Mouse (Mus musculus): ENCODE measurements at regions not wholly inside any gene's neighbourhood (a gene's known extent, or its start where the extent isn't known, plus 50 kb on each side); places are given as distances from the start of the nearest gene placed in this dataset.

DNA sequence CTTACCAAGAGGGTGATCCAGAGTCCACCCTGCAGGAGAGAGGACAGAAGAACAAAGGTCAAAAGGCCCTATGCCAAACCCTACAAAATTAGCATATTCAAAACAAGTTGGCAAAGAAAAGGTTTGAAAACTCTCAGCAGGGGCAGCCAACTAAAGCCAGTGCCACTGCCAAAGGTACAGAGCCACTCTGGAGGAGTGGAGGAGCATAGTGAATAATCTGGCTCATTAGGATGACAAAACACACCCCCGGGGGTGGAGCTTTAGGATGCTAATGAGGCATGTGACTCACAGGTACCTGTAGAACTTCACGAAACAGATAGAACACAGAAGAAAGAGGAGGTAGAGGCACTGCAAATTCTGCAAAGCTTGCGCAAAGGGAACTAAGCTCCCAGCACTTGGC is 110.7 kb upstream of the Lnx1 start:
- H3K36me3 ChIP-seq (ENCODE audit: control insufficient read depth, insufficient read depth, low read length) = no peaks in the 10 kb centered on the region
- DNase-seq = no peak
- no peak for TF ChIP-seq CTCF (IDR thresholded peaks at IDR 0.05; ENCODE audit: borderline replicate concordance, control insufficient read depth, extremely low read depth, insufficient read depth, low read length, poor library complexity)
- TF ChIP-seq POLR2A (IDR thresholded peaks at IDR 0.05; ENCODE audit: control insufficient read depth, extremely low read depth, insufficient read depth, low read length, poor library complexity) = no peak

DNA sequence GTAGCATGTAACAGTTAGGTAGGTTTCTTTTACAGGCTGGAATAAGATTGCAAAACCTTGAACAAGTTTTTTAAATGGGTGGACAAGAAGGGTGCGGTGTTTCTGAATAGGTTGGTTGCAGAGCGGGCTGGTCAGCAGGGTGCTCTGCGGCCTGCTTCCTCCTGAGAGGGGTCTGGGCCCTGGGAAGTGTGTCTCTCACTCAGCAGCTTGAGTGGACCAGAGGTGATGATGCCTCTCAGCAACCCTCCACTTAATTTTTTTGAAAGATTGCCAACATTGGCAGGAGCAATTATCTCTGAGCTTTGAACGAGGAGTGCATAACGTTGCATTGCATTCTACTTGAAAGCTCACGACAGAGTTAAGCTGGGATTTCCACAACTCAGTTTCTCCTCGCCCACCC is 108.3 kb upstream of the Lnx1 start:
- Histone ChIP-seq H3K4me1 (replicated peaks; ENCODE audit: control insufficient read depth, insufficient read depth, low read length) (no peaks in the 10 kb centered on the region), H3K27ac (ENCODE audit: control insufficient read depth, insufficient read depth, low read length) (no peak overlapping the region), H3K36me3 (ENCODE audit: control insufficient read depth, insufficient read depth, low read length) (no peaks in the 10 kb centered on the region), H3K4me3 (ENCODE audit: control insufficient read depth, insufficient read depth, low read length) (no peak overlapping the region), H3K27me3 (ENCODE audit: control insufficient read depth, insufficient read depth, low read length) (no peaks in the 10 kb centered on the region)
- 97% methylated on average over 7 of the region's 7 CpGs for WGBS
- TF ChIP-seq CTCF (IDR thresholded peaks at IDR 0.05; ENCODE audit: borderline replicate concordance, control insufficient read depth, extremely low read depth, insufficient read depth, low read length, poor library complexity) = no peak
- TF ChIP-seq POLR2A (IDR thresholded peaks at IDR 0.05; ENCODE audit: control insufficient read depth, extremely low read depth, insufficient read depth, low read length, poor library complexity) = no peak
- no peak for DNase-seq

More for the DNA sequence above, 110.7 kb upstream of the Lnx1 start:
- H3K4me1 ChIP-seq (replicated peaks; ENCODE audit: control insufficient read depth, insufficient read depth, low read length) = no peaks in the 10 kb centered on the region
- H3K4me3 ChIP-seq (ENCODE audit: control insufficient read depth, insufficient read depth, low read length) = no peak overlapping the region
- no peaks in the 10 kb centered on the region for H3K27me3 ChIP-seq (ENCODE audit: control insufficient read depth, insufficient read depth, low read length)
- WGBS = 65% methylated on average over 3 of the region's 3 CpGs
- H3K27ac ChIP-seq (ENCODE audit: control insufficient read depth, insufficient read depth, low read length) = no peak overlapping the region

DNA sequence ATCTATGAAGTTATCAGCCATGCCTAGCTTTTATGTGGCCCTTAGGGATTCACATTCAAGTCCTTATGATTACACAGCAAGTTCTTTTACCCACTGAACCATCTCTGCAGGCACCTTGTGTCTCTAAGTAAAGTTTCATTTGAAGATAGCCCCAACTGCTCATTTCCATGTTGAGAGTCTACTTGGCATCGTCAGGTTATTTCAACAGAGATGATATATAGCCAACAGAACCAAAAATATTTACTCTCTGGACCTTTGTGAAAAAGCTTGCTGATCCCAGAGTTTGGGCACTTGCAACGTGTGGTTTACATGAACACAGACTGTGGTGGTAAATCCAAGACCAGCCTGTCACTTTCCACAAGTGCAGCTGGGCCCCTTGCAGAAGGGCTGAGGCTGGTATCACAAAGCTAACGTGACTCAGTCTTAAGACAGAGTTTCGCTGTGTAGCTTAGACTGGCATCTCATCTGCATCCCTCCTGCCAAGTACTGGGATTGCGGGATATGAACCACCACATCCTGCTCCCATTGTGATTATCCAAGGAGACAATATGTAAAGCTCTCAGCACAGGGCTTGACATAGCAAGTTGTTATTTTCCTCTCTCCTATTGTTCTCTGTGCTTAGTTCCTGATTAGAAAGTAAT is 105.0 kb upstream of the Lnx1 start:
- WGBS = 80% methylated on average over 5 of the region's 5 CpGs
- Histone ChIP-seq H3K36me3 (ENCODE audit: control insufficient read depth, insufficient read depth, low read length) (no peaks in the 10 kb centered on the region), H3K27me3 (ENCODE audit: control insufficient read depth, insufficient read depth, low read length) (no peaks in the 10 kb centered on the region)

DNA sequence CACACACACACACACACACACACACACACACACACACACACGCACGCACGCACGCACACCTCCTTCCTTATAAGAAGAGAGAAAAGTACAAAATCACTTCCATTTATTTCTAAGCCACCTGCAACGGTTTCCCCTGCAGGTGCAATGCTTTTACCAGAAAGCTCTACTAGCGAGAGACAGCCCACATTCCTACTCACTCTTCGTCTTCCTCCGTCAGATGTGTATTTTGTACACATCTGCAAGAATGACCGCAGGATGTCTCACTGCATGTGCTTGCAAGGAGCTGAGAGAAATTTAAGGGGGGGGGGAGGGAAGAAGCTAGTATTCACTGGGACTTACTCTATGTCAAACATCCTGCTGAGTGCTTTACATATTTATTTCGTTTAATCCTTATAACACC is 99.2 kb upstream of the Lnx1 start:
- WGBS = 46% methylated on average over 10 of the region's 10 CpGs
- H3K27me3 ChIP-seq (ENCODE audit: control insufficient read depth, insufficient read depth, low read length) = no peaks in the 10 kb centered on the region
- TF ChIP-seq CTCF (IDR thresholded peaks at IDR 0.05; ENCODE audit: borderline replicate concordance, control insufficient read depth, extremely low read depth, insufficient read depth, low read length, poor library complexity) (no peak), POLR2A (IDR thresholded peaks at IDR 0.05; ENCODE audit: control insufficient read depth, extremely low read depth, insufficient read depth, low read length, poor library complexity) (no peak)
- no peaks in the 10 kb centered on the region for H3K36me3 ChIP-seq (ENCODE audit: control insufficient read depth, insufficient read depth, low read length)
- H3K27ac ChIP-seq (ENCODE audit: control insufficient read depth, insufficient read depth, low read length) = no peak overlapping the region
- H3K4me3 ChIP-seq (ENCODE audit: control insufficient read depth, insufficient read depth, low read length) = no peak overlapping the region
- peak; percentile 27 for DNase-seq
- H3K4me1 ChIP-seq (replicated peaks; ENCODE audit: control insufficient read depth, insufficient read depth, low read length) = no peaks in the 10 kb centered on the region; the same call in 1 of the 2 replicates

More for the DNA sequence above, 105.0 kb upstream of the Lnx1 start:
- no peak for DNase-seq
- Histone ChIP-seq H3K4me3 (ENCODE audit: control insufficient read depth, insufficient read depth, low read length) (no peak overlapping the region), H3K4me1 (replicated peaks; ENCODE audit: control insufficient read depth, insufficient read depth, low read length) (no peaks in the 10 kb centered on the region; the same call in 1 of the 2 replicates), H3K27ac (ENCODE audit: control insufficient read depth, insufficient read depth, low read length) (no peak overlapping the region)
- TF ChIP-seq CTCF (IDR thresholded peaks at IDR 0.05; ENCODE audit: borderline replicate concordance, control insufficient read depth, extremely low read depth, insufficient read depth, low read length, poor library complexity) = no peak

DNA sequence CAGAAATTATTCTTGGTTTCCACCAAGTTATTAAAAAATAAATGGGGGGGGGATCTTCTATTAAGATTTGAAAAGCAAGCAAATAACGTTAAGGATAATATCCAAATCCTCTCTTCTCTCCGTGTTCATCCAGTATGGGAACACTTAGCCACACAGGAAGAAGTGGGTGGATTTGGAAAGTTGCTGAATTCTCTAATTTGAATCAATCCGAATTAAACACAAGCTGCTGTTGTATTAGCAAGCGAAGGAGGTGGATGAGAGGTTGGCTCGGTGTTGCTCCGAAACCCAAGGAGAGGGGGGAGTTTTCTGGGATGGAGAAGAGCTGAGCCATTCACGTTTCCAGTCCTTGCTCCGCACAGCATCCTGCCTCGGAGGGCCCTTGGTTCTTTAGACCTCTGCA is 97.6 kb upstream of the Lnx1 start:
- TF ChIP-seq CTCF (IDR thresholded peaks at IDR 0.05; ENCODE audit: borderline replicate concordance, control insufficient read depth, extremely low read depth, insufficient read depth, low read length, poor library complexity) (no peak), POLR2A (IDR thresholded peaks at IDR 0.05; ENCODE audit: control insufficient read depth, extremely low read depth, insufficient read depth, low read length, poor library complexity) (no peak)
- no peaks in the 10 kb centered on the region; the same call in 1 of the 2 replicates for H3K4me1 ChIP-seq (replicated peaks; ENCODE audit: control insufficient read depth, insufficient read depth, low read length)
- 94% methylated on average over 9 of the region's 9 CpGs for WGBS

DNA sequence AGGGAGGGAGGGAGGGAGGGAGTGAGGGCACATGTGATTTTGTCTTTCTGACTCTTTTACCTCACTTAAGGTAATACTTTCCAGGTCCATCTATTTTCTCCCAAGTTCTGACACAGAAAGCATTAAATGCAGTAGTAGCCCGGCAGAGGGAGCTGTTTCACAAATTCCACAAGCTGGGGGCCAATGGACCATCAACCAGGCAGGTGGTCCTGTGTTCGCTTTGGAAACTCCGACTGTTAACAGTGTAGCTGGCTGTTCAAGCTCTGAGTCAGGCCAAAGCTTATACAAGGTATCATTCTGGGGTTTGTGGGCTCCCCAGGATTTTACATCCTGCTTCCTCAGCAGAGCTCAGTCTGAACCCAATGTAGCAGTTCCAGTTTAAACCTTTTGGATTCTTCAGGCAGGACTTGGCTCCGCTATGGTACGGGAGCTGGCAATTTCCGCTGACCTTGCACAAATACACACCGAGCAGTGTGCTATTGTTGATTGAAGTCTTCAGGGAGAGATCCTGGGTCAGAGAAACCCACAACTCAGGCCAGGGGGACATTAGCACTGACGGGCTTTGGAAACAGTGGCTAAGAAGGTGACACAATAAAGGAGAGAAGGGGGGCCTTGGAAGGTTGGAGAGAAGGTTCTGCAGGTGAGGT is 93.8 kb upstream of the Lnx1 start:
- H3K27ac ChIP-seq (ENCODE audit: control insufficient read depth, insufficient read depth, low read length) = no peak overlapping the region
- no peaks in the 10 kb centered on the region for H3K4me1 ChIP-seq (replicated peaks; ENCODE audit: control insufficient read depth, insufficient read depth, low read length)
- H3K4me3 ChIP-seq (ENCODE audit: control insufficient read depth, insufficient read depth, low read length) = no peak overlapping the region
- H3K27me3 ChIP-seq (ENCODE audit: control insufficient read depth, insufficient read depth, low read length) = no peaks in the 10 kb centered on the region
- peak; percentile 21 for DNase-seq
- WGBS = 65% methylated on average over 8 of the region's 8 CpGs
- TF ChIP-seq CTCF (IDR thresholded peaks at IDR 0.05; ENCODE audit: borderline replicate concordance, control insufficient read depth, extremely low read depth, insufficient read depth, low read length, poor library complexity) (no peak), POLR2A (IDR thresholded peaks at IDR 0.05; ENCODE audit: control insufficient read depth, extremely low read depth, insufficient read depth, low read length, poor library complexity) (no peak)
- no peaks in the 10 kb centered on the region for H3K36me3 ChIP-seq (ENCODE audit: control insufficient read depth, insufficient read depth, low read length)

More for the DNA sequence above, 97.6 kb upstream of the Lnx1 start:
- Histone ChIP-seq H3K36me3 (ENCODE audit: control insufficient read depth, insufficient read depth, low read length) (no peaks in the 10 kb centered on the region), H3K27ac (ENCODE audit: control insufficient read depth, insufficient read depth, low read length) (no peak overlapping the region), H3K4me3 (ENCODE audit: control insufficient read depth, insufficient read depth, low read length) (no peak overlapping the region), H3K27me3 (ENCODE audit: control insufficient read depth, insufficient read depth, low read length) (no peaks in the 10 kb centered on the region)
- no peak for DNase-seq

Data from thymus, adult 2 months (tissue).